ENCODE assay signal across 7 mouse cellular contexts in the genomic region with DNA sequence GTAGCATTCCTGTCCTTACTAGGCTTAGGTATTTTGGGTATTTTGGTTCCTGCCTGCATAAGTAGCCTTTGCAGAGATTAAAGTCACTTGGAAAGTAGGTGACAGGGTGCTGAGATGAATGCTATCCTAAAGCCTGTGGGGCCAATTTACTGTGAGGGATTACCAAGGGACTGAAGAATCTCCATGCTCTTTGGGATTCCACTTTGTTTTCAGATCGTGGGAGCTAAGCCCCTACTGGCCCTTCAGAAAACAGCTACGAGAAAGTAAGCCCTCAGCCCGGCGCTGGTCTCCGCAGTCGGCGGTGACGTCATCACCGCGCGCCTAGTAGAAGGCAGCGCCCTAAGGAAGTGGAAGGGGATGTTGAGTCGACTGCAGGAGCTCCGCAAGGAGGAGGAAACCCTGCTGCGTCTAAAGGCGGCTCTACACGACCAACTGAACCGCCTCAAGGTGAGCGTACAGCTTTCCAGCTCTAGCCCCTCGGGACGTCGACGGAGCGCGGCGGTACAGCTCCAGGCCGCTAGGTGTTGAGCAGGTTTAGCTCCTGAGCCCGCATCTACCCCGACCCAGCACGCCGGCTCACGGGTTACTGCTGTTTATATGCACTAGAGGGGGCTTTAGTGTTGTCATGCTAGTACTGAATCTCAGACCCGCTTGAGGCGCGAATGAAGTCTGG. TPM values are rescaled to one million over a fixed set of nuclear protein-coding genes. Genes with fewer than 3 reads are reported as not detected.
DNase-seq lines count a peak whose midpoint lies in the region; ATAC-seq lines count a peak whose summit lies in the region.

Snapc5 (plus strand) TSS at position 301 of the 673 bp plus-strand sequence.

- ATAC-seq in intestine, embryonic 16.5 days = peak; percentile 94
- ATAC-seq in midbrain, embryonic 11.5 days (ENCODE audit: low FRiP score) = peak; percentile 96

- peak within 1 kb of the TSS; percentile 84 for H3K27ac ChIP-seq in intestine, embryonic 16.5 days (ENCODE audit: low read length)
- peak within 1 kb of the TSS; percentile 67 for H3K27ac ChIP-seq in midbrain, embryonic 11.5 days (ENCODE audit: low read depth, low read length)

- peak within 1 kb of the TSS; percentile 65 for H3K4me2 ChIP-seq in intestine, embryonic 16.5 days (ENCODE audit: low read depth, low read length)
- peak within 1 kb of the TSS; percentile 63 for H3K4me2 ChIP-seq in midbrain, embryonic 11.5 days

- DNase-seq in adrenal gland, adult 2 months = peak; percentile 92
- DNase-seq in embryo, embryonic 11.5 days (ENCODE audit: low read depth, low spot score) = peak; percentile 95
- peak; percentile 77 to 90 for DNase-seq in gastrocnemius, postnatal 4 days (ENCODE audit: low spot score in 2 of 2)
- peak; percentile 92 for DNase-seq in left cerebral cortex, postnatal 36 days (ENCODE audit: low spot score in 2 of 2)
- DNase-seq in midbrain, embryonic 11.5 days (ENCODE audit: low spot score, missing footprints) = peak; percentile 100
- DNase-seq in skeletal muscle tissue, adult 2 months (ENCODE audit: low read depth, low spot score) = peak; percentile 92

- intact Hi-C loops in left cerebral cortex, postnatal 36 days (cut with DNase I) = loop anchor here (1.0 kb wide), 1 partner anchor 74 kb away; the partner anchor contains the start of gene Map2k1

- no peaks in the 10 kb centered on the region for H3K9me3 ChIP-seq in intestine, embryonic 16.5 days (ENCODE audit: control insufficient read depth, low read length)
- no peaks in the 10 kb centered on the region for H3K9me3 ChIP-seq in midbrain, embryonic 11.5 days (ENCODE audit: control insufficient read depth, low read length)

- no peaks in the 10 kb centered on the region for H3K27me3 ChIP-seq in intestine, embryonic 16.5 days (replicated peaks; ENCODE audit: control insufficient read depth, insufficient read depth, low read length)
- no peaks in the 10 kb centered on the region for H3K27me3 ChIP-seq in midbrain, embryonic 11.5 days (ENCODE audit: control insufficient read depth, insufficient read depth, low read length)

- H3K4me1 ChIP-seq in intestine, embryonic 16.5 days (ENCODE audit: control insufficient read depth, insufficient read depth, low read length) = peaks cover 18% of the 10 kb centered on the region; the same call in 1 of the 2 replicates
- peaks cover 13% of the 10 kb centered on the region for H3K4me1 ChIP-seq in midbrain, embryonic 11.5 days (ENCODE audit: control insufficient read depth, insufficient read depth, low read length)

- H3K36me3 ChIP-seq in intestine, embryonic 16.5 days (ENCODE audit: control insufficient read depth, insufficient read depth, low read length) = peaks cover 16% of the 10 kb centered on the region
- H3K36me3 ChIP-seq in midbrain, embryonic 11.5 days (ENCODE audit: control insufficient read depth, insufficient read depth, low read length) = peaks cover 25% of the 10 kb centered on the region

- H3K9ac ChIP-seq in intestine, embryonic 16.5 days (ENCODE audit: low read depth, low read length) = peak within 1 kb of the TSS; percentile 78
- H3K9ac ChIP-seq in midbrain, embryonic 11.5 days (ENCODE audit: low read length) = peak within 1 kb of the TSS; percentile 65

- WGBS in intestine, embryonic 16.5 days = 0% methylated on average over 35 of the region's 35 CpGs
- WGBS in midbrain, embryonic 11.5 days = under 1% methylated on average over 35 of the region's 35 CpGs

- peak within 1 kb of the TSS; percentile 69 for H3K4me3 ChIP-seq in intestine, embryonic 16.5 days (ENCODE audit: low read length)
- H3K4me3 ChIP-seq in midbrain, embryonic 11.5 days (ENCODE audit: low read depth, low read length) = peak within 1 kb of the TSS; percentile 68

RNA-seq across cellular contexts. Expression of gene Snapc5, which starts in this region (rescaled TPM):
- total RNA-seq in adrenal gland, adult 2 months (2021) = 10 to 100 TPM; 26.0 to 28.5 TPM
- 2.1 and 2.2 TPM in 2 replicates for polyA plus RNA-seq in adrenal gland, adult 2 months (2012; rRNA removed)
- total RNA-seq in gastrocnemius, postnatal 4 days (2021) = 10 to 100 TPM; 16.7 to 20.7 TPM
- polyA plus RNA-seq in intestine, embryonic 16.5 days (2015; fragmentation: Nextera tagmentation; extraction: Ambion mirVana) = 36.2 and 36.5 TPM in 2 replicates
- 10 to 100 TPM; 20.5 to 22.4 TPM for total RNA-seq in left cerebral cortex, postnatal 36 days (2021)
- 37.3 and 37.4 TPM in 2 replicates for polyA plus RNA-seq in midbrain, embryonic 11.5 days (2014; fragmentation: Nextera tagmentation; extraction: Ambion mirVana)

Comparison
In these comparisons a context has a peak if more than half of its experiments do, and no peak if none do; other contexts are left out.
1. Peak in every context shown above with its lines: DNase-seq, ATAC-seq, H3K4me3 ChIP-seq and H3K27ac ChIP-seq.
2. RNA of gene Snapc5 (polyA plus RNA-seq): 37.3 to 37.4 TPM in midbrain, embryonic 11.5 days and 36.2 to 36.5 TPM in intestine, embryonic 16.5 days; 2.1 to 2.2 TPM in adrenal gland, adult 2 months; every median in the first group is over 10 times any median in the second.